Mouse (Mus musculus) heart, adult 2 months (tissue): ENCODE measurements around the gene As3mt. TPM values are rescaled to one million over a fixed set of nuclear protein-coding genes. Genes with fewer than 3 reads are reported as not detected.
A peak's percentile ranks its signal among the peaks of the same experiment; 100 is the strongest.

Experiments used
- DNase-seq, 2 experiments: peaks; one replicate each; pipeline ENCODE4 v3.0.0; 2021
- H3K27ac ChIP-seq: fragments of 200-600 bp; 2 replicates; pipeline ENCODE4 v1.8.1; 2022
- H3K27me3 ChIP-seq: fragments of 200-500 bp; 2 replicates; pipeline ENCODE4 v1.6.1; 2012; ENCODE audit warnings: mild to moderate bottlenecking, low read length, inconsistent platforms, mixed read lengths; ENCODE audit not compliant: control insufficient read depth, insufficient read depth
- H3K36me3 ChIP-seq: fragments of 200-500 bp; 2 replicates; pipeline ENCODE4 v1.6.1; 2012; ENCODE audit warnings: low read length, inconsistent platforms; ENCODE audit not compliant: control insufficient read depth, insufficient read depth
- H3K4me1 ChIP-seq: fragments of 200-500 bp; 2 replicates; pipeline ENCODE4 v1.6.1; 2011; ENCODE audit warnings: low read length; ENCODE audit not compliant: control insufficient read depth, insufficient read depth
- H3K4me3 ChIP-seq: fragments of 200-600 bp; 2 replicates; pipeline ENCODE4 v1.8.1; 2022
- H3K79me2 ChIP-seq: fragments of 200-500 bp; replicated peaks from 2 replicates; pipeline ENCODE4 v1.6.1; 2012; ENCODE audit warnings: mild to moderate bottlenecking, inconsistent platforms, low read length, moderate library complexity, mixed read lengths; ENCODE audit not compliant: control insufficient read depth, insufficient read depth
- H3K9ac ChIP-seq: fragments of 200-500 bp; 2 replicates; pipeline ENCODE4 v1.6.1; 2012; ENCODE audit warnings: low read depth, mild to moderate bottlenecking, control low read depth, inconsistent platforms, low read length, mixed read lengths
- CTCF ChIP-seq: fragments of 200-600 bp; IDR thresholded peaks from 2 replicates; pipeline ENCODE4 v1.8.1; 2022; ENCODE audit warnings: antibody characterized with exemption, mild to moderate bottlenecking, moderate library complexity
- EP300 ChIP-seq: fragments of 200-500 bp; IDR thresholded peaks from 2 replicates; pipeline ENCODE4 v1.6.1; 2011; ENCODE audit warnings: low read depth, low read length, control low read depth; ENCODE audit not compliant: insufficient read depth
- POLR2A ChIP-seq: fragments of 200-500 bp; IDR thresholded peaks from 2 replicates; pipeline ENCODE4 v1.6.1; 2011; ENCODE audit warnings: mild to moderate bottlenecking, low read depth, low read length, control low read depth; ENCODE audit not compliant: insufficient read depth
- WGBS: fragments of 180-500 bp; shearing (Covaris S2); methylation state at CpG from one replicate; pipeline ENCODE4 v1.1.7; 2018; 5-methylcytosine and 5-hydroxymethylcytosine counted together
- intact Hi-C: fragments of 180-260 bp; cut with DNase I; formaldehyde crosslinking; loops from one replicate; pipeline ENCODE4 v1.15.1; 2025
- long read RNA-seq: library from polyadenylated mRNA; stranded (forward); transcript quantifications from one replicate; pipeline ENCODE4 v2.0.0, GENCODE M21; 2021
- polyA plus RNA-seq: library from polyadenylated mRNA; depleted of rRNA; stranded (reverse); fragments of >200 nt; gene quantifications from 2 replicates; pipeline ENCODE4 v1.2.3, GENCODE M21; 2012; rRNA removed
- total RNA-seq, 2 experiments: library from RNA; stranded (reverse); gene quantifications; 2 replicates each; pipeline ENCODE4 v1.2.3; 2021

Gene As3mt
- total RNA-seq: 10 to 100 TPM; 86.2 to 99.2 TPM
- 33.2 and 63.7 TPM in 2 replicates for polyA plus RNA-seq
- long read RNA-seq, transcript As3mt-207 (9 exons, 1,719 nt): minor isoform, 5 of 87 reads
- long read RNA-seq, transcript As3mt-201 (11 exons, 1,736 nt): major isoform, 43 of 87 reads
- long read RNA-seq, partial matches to known transcripts: 24 of 87 reads
- long read RNA-seq, other reads (novel, unspliced or antisense): 13 of 87 reads

- Histone ChIP-seq H3K4me1 (peaks cover 8% of the 10 kb centered on the region), H3K79me2 (no peaks in the 10 kb centered on the region), H3K27ac (peak within 1 kb of the TSS; percentile 86), H3K36me3 (no peaks in the 10 kb centered on the region), H3K27me3 (no peaks in the 10 kb centered on the region), H3K9ac (peak within 1 kb of the TSS; percentile 64), H3K4me3 (peak within 1 kb of the TSS; percentile 66)
- intact Hi-C loops: no loop called here
- no peak; the same call in 1 of the 2 replicates for TF ChIP-seq POLR2A
- no peak for TF ChIP-seq CTCF
- TF ChIP-seq EP300: no peak
- peak; percentile 85 for DNase-seq
- WGBS: 5% methylated on average over 31 of the region's 31 CpGs
Observed at GRCm38 (mm10) chr19:46707296-46708151, at the start of gene As3mt. As3mt (plus strand) TSS chr19:46707458.

- peak in 1 of 2 experiments; percentile 16 for DNase-seq
- Histone ChIP-seq H3K27ac (no peak overlapping the region), H3K4me1 (no peaks in the 10 kb centered on the region; the same call in 1 of the 2 replicates), H3K79me2 (no peaks in the 10 kb centered on the region), H3K27me3 (no peaks in the 10 kb centered on the region), H3K36me3 (no peaks in the 10 kb centered on the region), H3K9ac (no peak overlapping the region), H3K4me3 (no peak overlapping the region)
- 95% methylated on average over 7 of the region's 7 CpGs for WGBS
- TF ChIP-seq POLR2A (no peak), CTCF (no peak), EP300 (no peak)
- intact Hi-C loops: no loop called here
Observed at GRCm38 (mm10) chr19:46658348-46658747, 48.9 kb upstream of the As3mt start.

DNA sequence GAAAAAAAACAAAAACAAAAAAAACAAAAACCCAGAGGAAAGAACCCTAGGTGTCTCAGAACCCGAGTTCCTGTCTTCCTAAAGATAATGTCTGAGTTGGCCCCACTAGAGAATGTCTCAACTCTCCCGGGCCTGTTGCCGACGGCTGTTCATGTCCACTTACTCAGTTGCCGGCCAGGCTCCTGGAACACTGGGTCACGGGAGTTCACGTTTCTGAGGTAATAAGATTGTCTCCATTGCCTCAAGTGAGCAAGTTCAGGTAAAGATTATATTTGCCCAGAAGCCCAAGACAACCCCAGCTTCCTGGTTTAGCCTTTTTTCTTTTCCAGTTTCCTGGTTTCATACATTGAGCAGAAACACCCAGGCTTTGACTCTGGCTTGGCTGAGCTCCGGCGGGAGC is 48.4 kb upstream of the As3mt start:
- Histone ChIP-seq H3K4me3 (no peak overlapping the region), H3K36me3 (no peaks in the 10 kb centered on the region), H3K79me2 (no peaks in the 10 kb centered on the region), H3K27ac (no peak overlapping the region), H3K9ac (no peak overlapping the region), H3K27me3 (no peaks in the 10 kb centered on the region), H3K4me1 (no peaks in the 10 kb centered on the region; the same call in 1 of the 2 replicates)
- DNase-seq: peak in 1 of 2 experiments; percentile 27
- intact Hi-C loops: no loop called here
- TF ChIP-seq EP300: 0 out of 2 replicates have a peak, but pooled peaks have one; percentile 6
- TF ChIP-seq POLR2A: no peak
- no peak for TF ChIP-seq CTCF
- 19% methylated on average over 9 of the region's 9 CpGs for WGBS

GRCm38 (mm10) chr19:46661511-46661910 is 45.7 kb upstream of the As3mt start:
- H3K27ac ChIP-seq: no peak overlapping the region
- H3K27me3 ChIP-seq: no peaks in the 10 kb centered on the region
- no peaks in the 10 kb centered on the region for H3K79me2 ChIP-seq
- no peaks in the 10 kb centered on the region; the same call in 1 of the 2 replicates for H3K4me1 ChIP-seq
- no peaks in the 10 kb centered on the region for H3K36me3 ChIP-seq
- no peak overlapping the region for H3K9ac ChIP-seq
- no peak overlapping the region for H3K4me3 ChIP-seq
- 30% methylated on average over 4 of the region's 4 CpGs for WGBS
- intact Hi-C loops: no loop called here
- peak in 1 of 2 experiments; percentile 17 for DNase-seq
- TF ChIP-seq EP300 (no peak), POLR2A (no peak), CTCF (no peak)

DNA sequence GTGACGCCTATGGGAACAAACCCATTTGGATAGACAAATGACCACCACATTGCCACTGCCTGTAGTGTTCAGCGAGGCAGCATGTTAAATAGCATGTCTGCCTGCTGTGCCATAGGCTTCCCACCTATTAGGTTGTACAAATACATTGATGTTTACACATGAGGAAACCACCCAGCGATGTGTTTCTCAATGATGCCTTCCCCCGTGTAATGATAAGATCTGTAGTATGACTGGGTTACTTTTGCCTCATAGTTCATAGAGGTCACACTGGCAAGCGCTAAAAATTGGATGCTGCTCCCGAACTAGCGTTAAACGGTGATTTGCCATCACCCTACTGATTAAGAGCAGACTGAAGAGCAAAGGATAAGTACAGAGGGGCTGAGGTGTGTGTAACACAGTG is 45.0 kb upstream of the As3mt start:
- Histone ChIP-seq H3K9ac (no peak overlapping the region), H3K27ac (no peak overlapping the region), H3K4me1 (no peaks in the 10 kb centered on the region; the same call in 1 of the 2 replicates), H3K4me3 (no peak overlapping the region), H3K36me3 (no peaks in the 10 kb centered on the region), H3K79me2 (no peaks in the 10 kb centered on the region), H3K27me3 (no peaks in the 10 kb centered on the region)
- intact Hi-C loops: no loop called here
- 63% methylated on average over 8 of the region's 8 CpGs for WGBS
- no peak for TF ChIP-seq EP300
- no peak for TF ChIP-seq POLR2A
- TF ChIP-seq CTCF: no peak
- DNase-seq: no peak
